ENCODE assay signal across 15 mouse cellular contexts in the genomic region with DNA sequence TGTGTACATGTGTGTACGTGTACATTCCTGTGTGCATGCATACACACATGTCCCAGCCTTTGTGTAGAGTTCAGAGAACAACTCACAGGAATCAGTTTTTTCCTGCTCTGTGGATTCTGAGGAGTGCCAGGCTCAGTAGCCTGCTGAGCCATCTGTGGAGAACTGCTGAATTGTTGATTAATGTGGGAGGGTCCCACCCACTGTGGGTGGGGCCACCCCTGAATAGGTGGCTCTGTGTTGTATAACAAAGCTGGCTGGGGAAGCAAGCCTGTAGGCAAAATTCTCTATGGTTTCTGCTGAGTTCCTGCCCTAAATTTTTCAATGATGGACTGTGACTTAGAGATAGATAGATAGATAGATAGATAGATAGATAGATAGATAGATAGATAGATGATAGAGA.
DNase-seq lines count a peak whose midpoint lies in the region; ATAC-seq and TF ChIP-seq lines count a peak whose summit lies in the region.
"Had no signal": no experiment of that assay in that cellular context is flagged by ENCODE, and none has a peak within 500 bp of the region (broad histone marks: within the 10 kb centered on the region; RNA-seq: fewer than 3 reads in every experiment).

No protein-coding gene starts in this region.

- no peak for TF ChIP-seq CTCF in lung, adult 2 months (IDR thresholded peaks at IDR 0.05; ENCODE audit: insufficient read depth, low read length)

- H3K36me3 ChIP-seq in forebrain, embryonic 16.5 days (ENCODE audit: control insufficient read depth, insufficient read depth) = no peaks in the 10 kb centered on the region
- H3K36me3 ChIP-seq: liver, embryonic 13.5 days had no signal

- no peaks in the 10 kb centered on the region for H3K9me3 ChIP-seq in forebrain, embryonic 16.5 days (ENCODE audit: control insufficient read depth, low read length)
- H3K9me3 ChIP-seq: liver, embryonic 13.5 days had no signal

- H3K27me3 ChIP-seq in forebrain, embryonic 16.5 days (replicated peaks; ENCODE audit: control insufficient read depth, insufficient read depth, low read length) = no peaks in the 10 kb centered on the region
- H3K27me3 ChIP-seq: liver, embryonic 13.5 days had no signal

- H3K27ac ChIP-seq in forebrain, embryonic 16.5 days (ENCODE audit: low read length) = no peak overlapping the region
- H3K27ac ChIP-seq: left cerebral cortex, adult 2 months; liver, embryonic 13.5 days had no signal

- no peak overlapping the region for H3K4me3 ChIP-seq in forebrain, embryonic 16.5 days (replicated peaks; ENCODE audit: low read length)
- H3K4me3 ChIP-seq in lung, adult 2 months (replicated peaks; ENCODE audit: extremely low read depth, low read depth, low read length) = no peak overlapping the region
- H3K4me3 ChIP-seq: left cerebral cortex, adult 2 months; liver, embryonic 13.5 days; megakaryocyte, embryonic 14.5 days had no signal

- TF ChIP-seq POLR2A in lung, adult 2 months (IDR thresholded peaks at IDR 0.05; ENCODE audit: borderline replicate concordance, extremely low read depth, low read depth, low read length) = no peak

- H3K4me2 ChIP-seq in forebrain, embryonic 16.5 days (ENCODE audit: low read length) = no peak overlapping the region
- H3K4me2 ChIP-seq: liver, embryonic 13.5 days had no signal

- DNase-seq in left cerebral cortex, adult 11 months (ENCODE audit: low spot score) = peak; percentile 32
- no peak for DNase-seq in left cerebral cortex, postnatal 10 days (ENCODE audit: extremely low spot score in 1 of 2, low spot score in 2 of 2)
- peak; percentile 64 for DNase-seq in R1 (ENCODE audit: low read depth, low spot score)
- peak; percentile 17 to 30 for DNase-seq in left cerebral cortex, postnatal 14 days (ENCODE audit: low spot score in 2 of 2)
- no peak for DNase-seq in lung, adult 2 months
- no peak for DNase-seq in c-Kit-positive CD71-positive TER-119-positive erythroid progenitor cells, embryonic 14.5 days (ENCODE audit: low spot score)
- DNase-seq: heart, adult 18-20 months; heart, postnatal 4 days; kidney, adult 9 months; liver, embryonic 13.5 days; thymus, postnatal 25 days had no signal

- intact Hi-C loops in left cerebral cortex, postnatal 10 days (cut with DNase I) = no loop called here
- intact Hi-C loops in left cerebral cortex, postnatal 14 days (cut with DNase I) = no loop called here

- WGBS in forebrain, embryonic 16.5 days = 56% methylated on average over 1 of the region's 1 CpGs
- WGBS in lung, adult 2 months = 83% methylated on average over 1 of the region's 1 CpGs

- H3K4me1 ChIP-seq in forebrain, embryonic 16.5 days (replicated peaks; ENCODE audit: control insufficient read depth, insufficient read depth, low read length) = peaks cover 11% of the 10 kb centered on the region
- H3K4me1 ChIP-seq in lung, adult 2 months (ENCODE audit: control insufficient read depth, insufficient read depth, low read length) = no peaks in the 10 kb centered on the region
- H3K4me1 ChIP-seq: liver, embryonic 13.5 days; megakaryocyte, embryonic 14.5 days had no signal

- ATAC-seq in forebrain, embryonic 16.5 days = peak; percentile 81; the same call in 1 of the 2 replicates
- no peak for ATAC-seq in megakaryocyte, adult 5-6 weeks (ENCODE audit: poor library complexity, severe bottlenecking)

- H3K9ac ChIP-seq in forebrain, embryonic 16.5 days (replicated peaks; ENCODE audit: low read depth, low read length) = no peak overlapping the region
- H3K9ac ChIP-seq: liver, embryonic 13.5 days had no signal

Comparison
In these comparisons a context has a peak if more than half of its experiments do, and no peak if none do; other contexts are left out.
1. DNase-seq: peak in left cerebral cortex, adult 11 months (single experiment), R1 (single experiment) and left cerebral cortex, postnatal 14 days (2 of 2); none in left cerebral cortex, postnatal 10 days (0 of 2), lung, adult 2 months (single experiment) and c-Kit-positive CD71-positive TER-119-positive erythroid progenitor cells, embryonic 14.5 days (single experiment).